Mouse (Mus musculus) gastrocnemius, adult 2 months (tissue): Measurements from ENCODE around the gene Espl1. TPM values are rescaled to one million over a fixed set of nuclear protein-coding genes. Genes with fewer than 3 reads are reported as not detected.

ENCODE experiments used
- DNase-seq: peaks from one replicate; pipeline ENCODE4 v3.0.0; 2022
- H3K27ac ChIP-seq: fragments of 200-600 bp; 2 replicates; pipeline ENCODE4 v1.8.1; 2022; ENCODE audit warnings: mild to moderate bottlenecking
- H3K4me3 ChIP-seq: fragments of 200-600 bp; 2 replicates; pipeline ENCODE4 v1.8.1; 2022; ENCODE audit warnings: mild to moderate bottlenecking, moderate library complexity
- CTCF ChIP-seq: fragments of 200-600 bp; IDR thresholded peaks from 2 replicates; pipeline ENCODE4 v1.8.1; 2022; ENCODE audit warnings: antibody characterized with exemption, mild to moderate bottlenecking, moderate library complexity
- intact Hi-C: fragments of 180-260 bp; cut with DNase I; formaldehyde crosslinking; loops from one replicate; pipeline ENCODE4 v1.15.1; 2025
- long read RNA-seq, 2 experiments: library from polyadenylated mRNA; stranded (forward); transcript quantifications; one replicate each; pipeline ENCODE4 v2.0.0; 2021
- total RNA-seq, 2 experiments: library from RNA; stranded (reverse); gene quantifications; 2 replicates each; pipeline ENCODE4 v1.2.3; 2021

The Espl1 gene
- total RNA-seq: under 1 TPM; 0.06 to 0.31 TPM
- long read RNA-seq, experiment 1: 0 reads
- long read RNA-seq, experiment 2: 0 reads

DNA sequence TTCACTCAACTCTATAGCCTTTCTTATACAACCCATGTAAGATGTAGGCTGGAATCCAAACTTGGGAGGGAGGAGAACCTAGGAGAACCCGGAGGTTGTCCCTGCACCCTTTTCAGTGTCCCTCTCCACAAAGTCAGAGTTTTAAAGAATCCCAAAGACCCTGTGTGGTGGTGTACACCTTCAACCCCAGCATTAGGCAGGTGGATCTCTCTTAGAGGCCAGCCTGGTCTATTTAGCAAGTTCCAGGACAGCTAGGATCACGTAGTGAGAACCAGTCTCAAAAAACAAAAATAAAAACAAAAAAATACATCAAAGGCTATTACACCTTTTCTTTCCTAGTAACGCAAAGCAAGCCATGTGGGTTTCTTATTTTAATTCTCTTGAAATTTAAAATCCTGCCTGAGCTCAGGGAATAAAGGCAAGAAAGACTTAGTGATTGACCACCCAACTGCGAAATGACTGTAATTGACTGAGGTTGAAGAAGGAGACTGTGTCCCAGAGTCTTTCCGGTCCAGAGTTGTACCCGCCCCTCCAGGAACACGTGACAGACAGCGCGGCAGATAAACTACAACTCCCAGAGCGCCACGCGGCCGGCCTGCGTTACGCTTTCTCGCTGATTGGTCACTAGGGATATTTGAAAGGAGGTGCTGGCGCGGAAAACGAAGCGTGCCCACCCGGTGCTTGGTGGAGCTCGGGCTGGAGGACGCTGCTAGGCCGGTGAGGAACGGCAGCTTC, at the start of gene Espl1:
Gene Espl1 (plus strand): TSS at position 634 of the 735 bp plus-strand sequence.
- peak; percentile 95 for DNase-seq
- Histone ChIP-seq H3K27ac (peak within 1 kb of the TSS; percentile 84), H3K4me3 (peak within 1 kb of the TSS; percentile 80)
- no peak for TF ChIP-seq CTCF
- intact Hi-C loops: no loop called here

DNA sequence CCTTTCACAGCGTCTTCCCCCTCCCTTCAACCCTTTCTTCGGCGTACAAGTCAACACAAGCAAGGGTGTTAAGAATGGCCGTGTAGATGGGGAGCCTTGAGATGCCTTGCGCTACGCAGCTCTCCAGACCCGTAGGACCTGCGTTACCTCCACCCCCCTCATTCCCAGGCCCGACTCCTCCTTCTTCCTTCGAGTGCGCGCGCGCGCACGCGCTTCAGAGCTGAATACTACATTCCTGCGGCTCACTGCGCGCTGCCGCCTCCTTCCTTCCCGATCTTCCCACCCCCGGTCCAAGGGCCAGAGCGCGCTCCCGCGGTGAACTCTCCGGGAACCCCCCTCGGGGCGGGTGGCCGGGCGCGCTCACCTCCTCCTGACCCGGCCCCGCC, 49.2 kb upstream of the Espl1 start:
- TF ChIP-seq CTCF: no peak
- intact Hi-C loops: no loop called here
- Histone ChIP-seq H3K27ac (peak overlapping the region; percentile 99), H3K4me3 (peak overlapping the region; percentile 76)
- peak; percentile 98 for DNase-seq

DNA sequence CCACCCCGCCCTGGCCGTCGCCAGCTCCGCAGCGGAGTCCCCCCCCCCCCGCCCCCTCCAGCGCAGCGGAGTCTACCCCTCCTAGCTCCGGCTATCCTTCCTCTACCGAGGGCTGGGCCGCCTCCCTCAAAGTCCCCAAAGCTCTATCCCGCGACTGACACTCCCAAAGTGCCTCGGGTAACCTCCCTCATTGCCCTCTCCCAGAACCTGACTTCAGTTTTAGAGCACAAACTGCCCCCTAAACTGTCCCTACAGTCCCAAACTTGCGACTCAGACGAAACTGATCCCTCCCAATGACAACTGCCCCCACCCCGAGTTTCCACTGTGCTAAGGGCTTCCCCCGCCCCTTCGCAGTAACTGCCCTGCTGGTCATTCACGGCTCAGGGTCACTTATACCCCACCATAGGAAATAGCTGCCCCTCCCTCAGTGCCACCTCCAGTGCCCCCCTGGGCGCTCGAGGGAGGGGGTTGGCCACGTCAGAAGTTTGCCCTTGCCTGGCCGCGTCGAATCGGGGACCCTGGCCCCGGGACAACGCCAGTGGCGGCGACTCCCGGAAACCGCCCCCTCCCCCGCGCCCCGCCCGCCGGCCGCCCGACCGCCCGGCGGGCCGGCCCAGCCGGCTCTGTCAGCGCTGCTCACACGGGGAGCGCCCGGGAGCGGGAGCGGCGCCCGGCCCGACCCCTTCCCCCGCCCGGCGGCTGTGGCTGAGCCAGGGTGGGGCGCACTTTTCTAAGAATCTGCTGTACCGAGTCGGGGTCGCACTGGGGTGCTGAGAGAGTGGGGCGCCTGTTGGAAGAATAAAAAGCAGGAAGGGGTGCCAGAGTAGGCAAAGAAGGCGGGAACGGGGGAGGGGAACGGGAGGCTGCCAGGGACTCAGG, 48.6 kb upstream of the Espl1 start:
- Histone ChIP-seq H3K27ac (peak overlapping the region; percentile 99), H3K4me3 (peak overlapping the region; percentile 76)
- peak; percentile 86 for DNase-seq
- TF ChIP-seq CTCF: no peak; the same call in 1 of the 2 replicates
- intact Hi-C loops: no loop called here

DNA sequence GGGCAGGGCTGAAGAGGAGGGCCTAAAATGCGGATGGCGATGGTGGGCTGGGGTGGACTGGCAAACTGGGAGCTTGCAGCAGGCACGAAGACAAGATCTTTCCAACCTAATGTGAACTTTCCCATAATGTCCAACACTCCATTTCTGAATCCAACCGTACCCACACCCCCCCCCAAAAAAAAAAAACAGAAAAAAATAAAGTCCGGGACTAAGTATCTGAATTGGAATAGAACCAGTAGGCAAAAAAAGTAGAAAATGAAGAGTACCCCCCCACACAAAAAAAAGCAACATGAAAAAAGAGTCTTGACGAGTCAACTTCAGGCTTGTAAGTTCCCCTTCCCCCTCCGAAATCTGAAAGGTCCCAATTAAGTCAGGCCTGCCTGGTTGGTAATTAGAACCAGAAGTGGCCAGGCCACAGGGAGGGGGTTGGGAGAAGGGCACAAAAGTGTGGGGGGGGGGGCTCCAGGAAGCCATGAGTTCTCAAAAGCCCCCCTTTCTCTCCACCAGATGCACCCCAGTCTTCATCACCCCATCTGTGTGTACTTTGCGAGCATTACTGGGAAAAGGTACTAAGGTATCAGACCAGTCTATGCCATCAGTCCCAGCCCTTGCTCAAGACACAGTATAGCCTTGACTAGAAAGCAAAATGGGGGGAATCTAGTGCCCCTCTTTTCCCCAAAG, 47.8 kb upstream of the Espl1 start:
- peak overlapping the region; percentile 99 for H3K27ac ChIP-seq
- intact Hi-C loops: no loop called here
- no peak for TF ChIP-seq CTCF
- no peak for DNase-seq
- H3K4me3 ChIP-seq: peak overlapping the region; percentile 76

DNA sequence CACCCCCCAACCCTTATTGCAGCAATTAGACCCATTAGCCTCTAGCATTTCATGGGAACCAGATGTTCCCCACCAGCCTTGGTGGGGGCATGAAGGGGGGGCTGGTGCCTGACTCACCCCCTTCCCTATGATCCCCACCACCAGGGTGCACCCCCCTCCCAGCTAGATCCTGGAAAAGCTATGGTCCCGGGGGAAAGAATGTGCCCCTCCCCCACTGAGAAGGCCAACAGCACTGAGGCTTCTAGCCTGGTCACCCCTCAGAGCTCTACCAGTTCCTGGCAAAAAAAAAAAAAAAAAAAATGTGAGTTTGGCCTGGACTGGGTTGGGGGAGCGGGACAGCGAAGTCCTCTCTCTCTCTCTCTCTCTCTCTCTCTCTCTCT, 47.3 kb upstream of the Espl1 start:
- DNase-seq: no peak
- intact Hi-C loops: no loop called here
- peak overlapping the region; percentile 76 for H3K4me3 ChIP-seq
- H3K27ac ChIP-seq: peak overlapping the region; percentile 99
- no peak for TF ChIP-seq CTCF

DNA sequence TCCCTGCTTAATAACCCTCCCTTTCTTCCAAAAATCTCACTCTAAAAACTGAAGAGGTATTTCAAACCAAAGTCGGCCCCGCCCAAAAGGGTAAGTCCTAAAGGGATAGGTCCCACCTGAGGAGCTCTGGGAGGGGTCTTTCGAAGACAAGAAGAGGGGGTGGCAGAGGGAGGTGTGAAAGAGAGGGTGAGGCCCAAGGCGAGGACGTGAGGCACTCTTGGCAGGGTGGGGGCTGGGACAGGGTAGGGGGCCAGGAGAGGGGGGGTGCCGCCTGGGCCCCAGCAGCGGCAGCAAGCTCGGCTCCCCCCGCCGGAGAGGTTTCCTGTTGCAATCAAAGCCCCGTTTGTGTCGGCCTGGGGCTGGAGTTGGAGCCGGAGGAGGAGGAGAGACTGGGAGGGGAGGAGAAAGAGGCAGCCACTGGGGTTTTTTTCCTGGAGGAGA, 46.8 kb upstream of the Espl1 start:
- peak; percentile 60 for DNase-seq
- no peak for TF ChIP-seq CTCF
- intact Hi-C loops: no loop called here
- H3K4me3 ChIP-seq: peak overlapping the region; percentile 57
- peak overlapping the region; percentile 99 for H3K27ac ChIP-seq

DNA sequence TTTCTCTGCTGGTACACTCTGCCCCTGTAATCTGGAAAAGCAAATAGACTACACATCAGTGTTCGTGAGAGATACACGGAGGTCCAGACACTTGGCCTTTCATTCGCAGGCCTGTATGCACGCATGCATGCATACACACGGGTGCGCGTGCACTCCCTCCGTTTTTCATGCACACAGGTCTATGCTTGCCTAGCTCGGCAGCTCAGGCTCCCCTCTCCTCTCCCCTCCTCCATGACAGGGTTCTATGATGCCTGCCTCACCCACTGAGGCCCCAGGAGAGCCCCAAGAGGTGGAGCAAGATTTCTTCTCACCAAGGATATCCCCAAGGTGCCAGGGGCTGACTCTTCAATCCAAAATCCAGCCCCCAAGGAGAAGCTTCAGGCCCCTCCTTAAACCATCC, 46.1 kb upstream of the Espl1 start:
- intact Hi-C loops: no loop called here
- Histone ChIP-seq H3K27ac (peak overlapping the region; percentile 99), H3K4me3 (no peak overlapping the region)
- TF ChIP-seq CTCF: no peak
- DNase-seq: no peak

DNA sequence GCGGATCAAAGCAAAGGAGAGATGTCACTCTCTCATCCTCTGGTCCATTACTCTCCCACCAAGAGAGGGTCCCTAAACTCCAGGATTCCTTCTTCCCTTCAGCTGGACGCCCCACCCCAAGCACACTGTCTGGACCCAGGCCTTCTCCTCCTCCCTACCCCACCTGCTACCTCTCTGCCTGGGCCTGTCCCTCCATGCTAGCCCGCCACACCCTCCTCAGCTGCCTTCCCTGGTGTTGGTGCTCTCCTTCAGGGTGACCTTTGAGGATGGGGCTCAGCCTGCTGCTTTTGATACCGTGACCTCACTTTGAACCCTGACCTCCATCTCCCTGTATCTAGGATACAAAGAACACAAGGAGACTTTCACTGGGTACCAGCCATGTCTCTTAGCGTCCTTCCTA, 45.5 kb upstream of the Espl1 start:
- no peak for TF ChIP-seq CTCF
- intact Hi-C loops: no loop called here
- Histone ChIP-seq H3K4me3 (no peak overlapping the region), H3K27ac (no peak overlapping the region)
- DNase-seq: no peak

DNA sequence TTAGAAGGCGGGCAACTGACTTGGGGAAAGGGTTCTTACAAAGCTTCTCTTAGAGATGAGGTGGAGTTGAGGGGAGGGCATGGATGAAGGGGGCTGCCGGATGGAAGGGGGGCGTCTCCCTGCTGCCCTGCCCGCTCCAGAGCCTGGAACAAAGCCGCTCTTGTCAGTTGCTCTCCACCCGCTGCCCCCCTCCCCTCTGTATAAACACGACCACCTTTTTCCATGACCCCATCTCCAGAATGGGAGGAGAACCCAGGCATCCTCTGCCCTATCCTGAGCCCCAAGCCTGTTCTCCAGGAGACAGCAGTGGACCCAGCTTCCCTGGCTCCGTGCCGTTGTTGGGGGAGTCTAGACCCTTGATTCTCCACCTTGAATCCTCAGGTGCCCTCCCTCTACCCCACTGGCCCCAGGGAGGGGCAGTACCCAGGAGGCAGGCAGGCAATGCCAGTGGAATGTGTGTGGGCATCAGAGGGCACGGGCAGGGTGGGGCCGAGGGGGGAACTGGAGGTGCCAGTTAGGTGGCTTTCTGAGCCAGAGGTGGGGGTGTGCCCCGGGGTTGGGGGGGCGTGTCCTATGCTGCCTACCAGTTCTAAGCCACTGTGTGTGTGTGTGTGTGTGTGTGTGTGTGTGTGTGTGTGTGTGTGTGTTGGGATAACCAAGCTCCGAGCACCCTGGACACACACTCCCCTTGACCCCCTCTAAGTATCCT, 40.4 kb upstream of the Espl1 start:
- H3K27ac ChIP-seq: peak overlapping the region; percentile 88
- TF ChIP-seq CTCF: no peak
- H3K4me3 ChIP-seq: peak overlapping the region; percentile 72
- DNase-seq: no peak
- intact Hi-C loops: no loop called here

DNA sequence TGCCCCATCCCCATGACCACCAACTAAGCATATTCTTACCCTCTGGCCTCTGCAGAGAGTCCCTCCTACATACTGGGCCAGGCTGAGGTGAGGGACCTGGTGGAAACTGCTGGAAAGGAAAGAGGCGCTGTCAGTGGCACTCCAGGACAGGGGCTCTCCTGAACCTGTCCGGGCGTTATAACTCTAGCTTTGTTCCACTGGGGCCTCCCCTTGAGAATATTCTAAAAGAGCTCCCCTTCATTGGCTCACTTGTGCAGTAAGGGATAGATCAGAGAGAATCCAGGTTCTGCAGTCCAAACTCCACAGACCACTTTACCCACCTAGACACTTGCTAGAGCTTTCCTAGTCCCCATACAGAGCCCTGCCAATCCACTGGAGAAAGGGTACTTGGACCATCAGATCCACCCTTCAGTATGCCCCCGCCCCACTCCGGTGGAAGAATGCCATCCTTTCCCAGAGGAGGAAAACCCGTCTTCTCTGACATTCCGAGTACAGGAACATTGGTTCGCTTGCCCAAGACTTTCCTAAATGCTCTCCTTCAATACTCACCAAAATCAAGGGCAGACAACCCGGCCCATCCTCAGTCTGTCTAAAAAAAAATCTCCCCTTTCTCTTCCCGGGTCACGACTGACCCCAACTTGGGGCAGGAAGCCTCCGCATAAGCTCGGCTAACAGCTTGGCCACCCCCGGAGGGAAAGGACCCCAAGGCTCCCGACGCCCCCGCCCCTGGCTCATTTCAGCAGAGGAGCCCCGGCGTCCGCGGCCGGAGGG, 39.5 kb upstream of the Espl1 start:
- H3K4me3 ChIP-seq: peak overlapping the region; percentile 72
- no peak for TF ChIP-seq CTCF
- H3K27ac ChIP-seq: peak overlapping the region; percentile 88
- intact Hi-C loops: no loop called here
- DNase-seq: no peak
